Mouse (Mus musculus) MEL (cell line): ENCODE data around the gene Spi1. TPM values are rescaled to one million over a fixed set of nuclear protein-coding genes. Genes with fewer than 3 reads are reported as not detected.

ENCODE experiments used
- DNase-seq: peaks from one replicate; pipeline ENCODE4 v3.0.0; 2011; ENCODE audit warnings: low read depth, low spot score
- H3K27ac ChIP-seq: 2 replicates; pipeline ENCODE4 v1.5.1; 2012; ENCODE audit warnings: low read depth, mild to moderate bottlenecking, control low read depth, low read length, moderate library complexity; ENCODE audit not compliant: control insufficient read depth
- H3K27me3 ChIP-seq, 2 experiments: fragments of 150-350 bp in 1 of 2; sonication (generic) in 1 of 2; 2 replicates each; pipeline ENCODE4 v1.6.1; 2012; ENCODE audit warnings: low read length in 2 of 2, mild to moderate bottlenecking in 2 of 2, improper control_type of control experiment in 1 of 2, moderate library complexity in 1 of 2; ENCODE audit not compliant: insufficient read depth in 2 of 2, control insufficient read depth in 1 of 2
- H3K36me3 ChIP-seq, 2 experiments: 2 replicates each; pipeline ENCODE4 v1.6.1; 2012 to 2014; ENCODE audit warnings: low read length in 2 of 2, improper control_type of control experiment in 1 of 2, inconsistent platforms in 1 of 2, mild to moderate bottlenecking in 1 of 2; ENCODE audit not compliant: insufficient read depth in 2 of 2, control insufficient read depth in 1 of 2
- H3K4me1 ChIP-seq, 2 experiments: fragments of 150-350 bp in 1 of 2; sonication (generic) in 1 of 2; 2 replicates each; pipeline ENCODE4 v1.6.1; 2012; ENCODE audit warnings: low read length in 2 of 2, improper control_type of control experiment in 1 of 2, mild to moderate bottlenecking in 1 of 2; ENCODE audit not compliant: insufficient read depth in 2 of 2, control insufficient read depth in 1 of 2
- H3K4me3 ChIP-seq, 2 experiments: fragments of 150-350 bp in 1 of 2; sonication (generic) in 1 of 2; 2 replicates each; pipeline ENCODE4 v1.5.1; 2012; ENCODE audit warnings: low read depth in 2 of 2, low read length in 2 of 2, mild to moderate bottlenecking in 2 of 2, moderate library complexity in 2 of 2, control low read depth in 1 of 2, improper control_type of control experiment in 1 of 2; ENCODE audit not compliant: control insufficient read depth in 1 of 2, insufficient read depth in 1 of 2
- H3K79me2 ChIP-seq: 2 replicates; pipeline ENCODE4 v1.6.1; 2012; ENCODE audit warnings: mild to moderate bottlenecking, low read length, moderate library complexity; ENCODE audit not compliant: control insufficient read depth, poor library complexity, insufficient read depth
- H3K9ac ChIP-seq: 2 replicates; pipeline ENCODE4 v1.6.1; 2012; ENCODE audit warnings: low read depth, mild to moderate bottlenecking, control low read depth, low read length, moderate library complexity; ENCODE audit not compliant: control insufficient read depth, poor library complexity, severe bottlenecking
- H3K9me3 ChIP-seq: fragments of 150-350 bp; sonication (generic); replicated peaks from 2 replicates; pipeline ENCODE4 v1.6.1; 2012; ENCODE audit warnings: mild to moderate bottlenecking, low read length, improper control_type of control experiment, moderate library complexity; ENCODE audit not compliant: insufficient read depth
- BHLHE40 ChIP-seq: IDR thresholded peaks from 2 replicates; pipeline ENCODE4 v1.6.1; 2012; ENCODE audit warnings: low read depth, mild to moderate bottlenecking, inconsistent platforms, low read length, improper control_type of control experiment, borderline replicate concordance
- CHD2 ChIP-seq: IDR thresholded peaks from 2 replicates; pipeline ENCODE4 v1.6.1; 2011; ENCODE audit warnings: low read length, improper control_type of control experiment
- ELF1 ChIP-seq: IDR thresholded peaks from 2 replicates; pipeline ENCODE4 v1.6.1; 2014; ENCODE audit warnings: low read depth, mild to moderate bottlenecking, inconsistent platforms, low read length, improper control_type of control experiment, moderate library complexity
- EP300 ChIP-seq, 2 experiments: IDR thresholded peaks; 2 replicates each; pipeline ENCODE4 v1.6.1; 2011; ENCODE audit warnings: improper control_type of control experiment in 2 of 2, low read length in 2 of 2, low read depth in 1 of 2, mild to moderate bottlenecking in 1 of 2
- ETS1 ChIP-seq: IDR thresholded peaks from 2 replicates; pipeline ENCODE4 v1.6.1; 2012; ENCODE audit warnings: low read depth, mild to moderate bottlenecking, inconsistent platforms, low read length, improper control_type of control experiment, moderate library complexity
- GABPA ChIP-seq: IDR thresholded peaks from 2 replicates; pipeline ENCODE4 v1.6.1; 2012; ENCODE audit warnings: low read depth, mild to moderate bottlenecking, inconsistent platforms, low read length, improper control_type of control experiment, moderate library complexity
- GATA1 ChIP-seq: IDR thresholded peaks from 2 replicates; pipeline ENCODE4 v1.6.1; 2011; ENCODE audit warnings: low read depth, low read length, improper control_type of control experiment
- HCFC1 ChIP-seq: IDR thresholded peaks from 2 replicates; pipeline ENCODE4 v1.6.1; 2012; ENCODE audit warnings: low read depth, mild to moderate bottlenecking, inconsistent platforms, low read length, improper control_type of control experiment, moderate library complexity
- MAFK ChIP-seq: IDR thresholded peaks from 2 replicates; pipeline ENCODE4 v1.6.1; 2011; ENCODE audit warnings: low read depth, mild to moderate bottlenecking, low read length, improper control_type of control experiment, borderline replicate concordance
- MAX ChIP-seq: IDR thresholded peaks from 2 replicates; pipeline ENCODE4 v1.6.1; 2011; ENCODE audit warnings: low read length, improper control_type of control experiment
- MAZ ChIP-seq: IDR thresholded peaks from 2 replicates; pipeline ENCODE4 v1.6.1; 2012; ENCODE audit warnings: low read depth, mild to moderate bottlenecking, inconsistent platforms, low read length, improper control_type of control experiment
- MEF2A ChIP-seq: IDR thresholded peaks from 2 replicates; pipeline ENCODE4 v1.6.1; 2014; ENCODE audit warnings: low read depth, mild to moderate bottlenecking, inconsistent platforms, low read length, improper control_type of control experiment; ENCODE audit not compliant: poor library complexity, insufficient replicate concordance, severe bottlenecking; ENCODE audit errors: extremely low read depth
- MXI1 ChIP-seq: IDR thresholded peaks from 2 replicates; pipeline ENCODE4 v1.6.1; 2011; ENCODE audit warnings: mild to moderate bottlenecking, low read depth, low read length, improper control_type of control experiment
- MYB ChIP-seq: IDR thresholded peaks from 2 replicates; pipeline ENCODE4 v1.6.1; 2011; ENCODE audit warnings: mild to moderate bottlenecking, low read depth, low read length, improper control_type of control experiment
- NELFE ChIP-seq: IDR thresholded peaks from 2 replicates; pipeline ENCODE4 v1.6.1; 2011; ENCODE audit warnings: low read depth, low read length, improper control_type of control experiment
- NRF1 ChIP-seq: IDR thresholded peaks from 2 replicates; pipeline ENCODE4 v1.6.1; 2014; ENCODE audit warnings: low read depth, mild to moderate bottlenecking, inconsistent platforms, low read length, improper control_type of control experiment, moderate library complexity; ENCODE audit not compliant: poor library complexity, insufficient read depth, severe bottlenecking
- POLR2AphosphoS5 ChIP-seq: IDR thresholded peaks from 2 replicates; pipeline ENCODE4 v1.6.1; 2012; ENCODE audit warnings: low read depth, borderline replicate concordance, mild to moderate bottlenecking, inconsistent platforms, low read length, moderate library complexity, mixed read lengths
- RCOR1 ChIP-seq: IDR thresholded peaks from 2 replicates; pipeline ENCODE4 v1.6.1; 2012; ENCODE audit warnings: low read depth, mild to moderate bottlenecking, inconsistent platforms, low read length, improper control_type of control experiment
- UBTF ChIP-seq: IDR thresholded peaks from 2 replicates; pipeline ENCODE4 v1.6.1; 2012; ENCODE audit warnings: low read depth, mild to moderate bottlenecking, inconsistent platforms, low read length, improper control_type of control experiment, moderate library complexity, borderline replicate concordance; ENCODE audit not compliant: insufficient read depth
- USF1 ChIP-seq: IDR thresholded peaks from 2 replicates; pipeline ENCODE4 v1.6.1; 2014; ENCODE audit warnings: low read depth, mild to moderate bottlenecking, inconsistent platforms, low read length, improper control_type of control experiment, moderate library complexity
- USF2 ChIP-seq, 2 experiments: IDR thresholded peaks; 2 replicates each; pipeline ENCODE4 v1.6.1; 2011 to 2012; ENCODE audit warnings: improper control_type of control experiment in 2 of 2, low read length in 2 of 2, borderline replicate concordance in 1 of 2, inconsistent platforms in 1 of 2, low read depth in 1 of 2, mild to moderate bottlenecking in 1 of 2; ENCODE audit not compliant: insufficient read depth in 1 of 2
- ZC3H11A ChIP-seq: IDR thresholded peaks from 2 replicates; pipeline ENCODE4 v1.6.1; 2012; ENCODE audit warnings: low read depth, mild to moderate bottlenecking, inconsistent platforms, low read length, improper control_type of control experiment
- ZKSCAN1 ChIP-seq: IDR thresholded peaks from 2 replicates; pipeline ENCODE4 v1.6.1; 2012; ENCODE audit warnings: low read depth, mild to moderate bottlenecking, inconsistent platforms, low read length, improper control_type of control experiment, moderate library complexity
- ZMIZ1 ChIP-seq: IDR thresholded peaks from 2 replicates; pipeline ENCODE4 v1.6.1; 2012; ENCODE audit warnings: low read depth, mild to moderate bottlenecking, inconsistent platforms, low read length, improper control_type of control experiment, moderate library complexity
- polyA plus RNA-seq, 2 experiments: library from polyadenylated mRNA; stranded (reverse) in 1 of 2; unstranded in 1 of 2; fragments of >175 nt in 1 of 2; fragments of >200 nt in 1 of 2; gene quantifications; 2 replicates each; pipeline versions ENCODE4 v1.2.1 to v1.2.4; 2012; ENCODE audit warnings: low replicate concordance in 2 of 2, low read depth in 1 of 2; ENCODE audit not compliant: insufficient read length in 2 of 2, insufficient read depth in 1 of 2, missing spikeins in 1 of 2
- total RNA-seq: library from RNA; depleted of rRNA; stranded (reverse); fragments of 300-350 nt; gene quantifications from 2 replicates; pipeline ENCODE4 v1.2.3, GENCODE M21; 2012

Spi1 gene
- total and polyA plus RNA-seq, 3 experiments: 95.9 to 142 (median 129) TPM

DNA sequence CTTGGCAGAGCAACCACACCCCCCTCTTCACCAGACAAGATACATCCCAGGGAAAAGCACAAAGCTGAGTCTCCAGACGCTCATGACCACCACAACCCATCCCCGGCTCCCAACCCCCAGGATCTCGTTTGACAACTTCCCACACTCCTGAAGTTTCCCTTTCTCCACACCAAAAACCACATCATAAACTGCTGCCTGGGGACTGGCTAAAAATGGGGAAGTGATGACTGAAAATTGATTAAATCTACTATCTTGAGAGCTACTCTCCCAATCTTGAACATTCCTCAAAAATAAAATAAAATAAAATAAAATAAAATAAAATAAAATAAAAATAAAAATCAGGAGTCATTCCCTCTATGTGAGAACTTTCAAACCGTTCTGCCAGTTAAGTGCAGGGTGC, 80.8 kb downstream of the Spi1 start:
- no peak for DNase-seq
- Histone ChIP-seq H3K27me3 (no peaks in the 10 kb centered on the region), H3K4me1 (peaks cover 15 to 37% of the 10 kb centered on the region in 2 experiments), H3K9me3 (no peaks in the 10 kb centered on the region), H3K4me3 (no peak overlapping the region), H3K27ac (no peak overlapping the region), H3K9ac (no peak overlapping the region), H3K36me3 (peaks cover 5 to 44% of the 10 kb centered on the region in 2 experiments), H3K79me2 (no peaks in the 10 kb centered on the region)
- no peak for TF ChIP-seq NRF1
- TF ChIP-seq MAZ: no peak
- peak; percentile 63 for TF ChIP-seq GATA1
- TF ChIP-seq ZC3H11A: no peak
- no peak for TF ChIP-seq MAFK
- no peak for TF ChIP-seq MAX
- 0 out of 2 replicates have a peak, but pooled peaks have one; percentile 36 for TF ChIP-seq ETS1
- TF ChIP-seq USF1: no peak
- no peak for TF ChIP-seq NELFE
- TF ChIP-seq BHLHE40: no peak
- TF ChIP-seq EP300 (IDR thresholded peaks at IDR 0.05; ENCODE audit: low read depth in 1 of 2, low read length in 2 of 2): peak; percentile 20 to 51; a peak in 3 of 4 replicates
- TF ChIP-seq ELF1: no peak
- no peak for TF ChIP-seq UBTF
- TF ChIP-seq MYB: no peak
- no peak for TF ChIP-seq GABPA
- no peak for TF ChIP-seq HCFC1
- no peak for TF ChIP-seq CHD2
- TF ChIP-seq RCOR1: peak; percentile 56; the same call in 1 of the 2 replicates
- TF ChIP-seq MXI1: no peak
- no peak for TF ChIP-seq MEF2A

DNA sequence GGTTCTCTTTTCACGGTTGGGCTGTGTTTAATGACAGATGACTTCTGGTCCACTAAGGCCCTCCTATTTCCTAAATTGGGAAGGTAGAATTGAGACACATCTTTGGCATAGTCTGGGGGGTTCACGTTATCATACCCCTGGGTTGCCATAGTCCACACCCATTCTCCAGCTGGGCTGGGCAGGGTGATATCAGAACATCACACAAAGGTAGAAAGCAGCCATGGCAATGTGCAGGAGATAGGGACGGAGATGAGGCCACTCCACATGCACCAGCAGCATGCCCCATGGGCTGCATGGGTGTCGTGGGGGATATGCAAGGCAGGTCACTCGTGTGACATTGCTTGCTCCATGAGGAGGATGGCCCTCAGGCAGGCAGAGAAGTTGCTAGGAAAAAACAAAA, 81.3 kb downstream of the Spi1 start:
- Histone ChIP-seq H3K27ac (0 out of 2 replicates have a peak overlapping the region, but pooled peaks have one; percentile 16), H3K9me3 (no peaks in the 10 kb centered on the region), H3K36me3 (peaks cover 3 to 47% of the 10 kb centered on the region in 2 experiments; a peak in 3 of 4 replicates), H3K4me3 (no peak overlapping the region), H3K79me2 (no peaks in the 10 kb centered on the region)
- DNase-seq: no peak
- no peak for TF ChIP-seq ZKSCAN1
- TF ChIP-seq BHLHE40: no peak
- TF ChIP-seq ZMIZ1: no peak
- TF ChIP-seq POLR2AphosphoS5: no peak
- no peak for TF ChIP-seq NRF1
- no peak for TF ChIP-seq USF2 (IDR thresholded peaks at IDR 0.05; ENCODE audit: borderline replicate concordance in 1 of 2, insufficient read depth in 1 of 2, low read depth in 1 of 2, low read length in 2 of 2)
- TF ChIP-seq, all 39 proteins: peak for 0
- H3K27me3 ChIP-seq: no peaks in the 10 kb centered on the region
- H3K4me1 ChIP-seq: peaks cover 15 to 38% of the 10 kb centered on the region in 2 experiments
- H3K9ac ChIP-seq: no peak overlapping the region
